Mouse (Mus musculus): Measurements from ENCODE around the gene Rbfox1.

- TF ChIP-seq POLR2A (IDR thresholded peaks at IDR 0.05; ENCODE audit: control insufficient read depth, extremely low read depth, insufficient read depth, low read length, poor library complexity) (no peak), CTCF (IDR thresholded peaks at IDR 0.05; ENCODE audit: borderline replicate concordance, control insufficient read depth, extremely low read depth, insufficient read depth, low read length, poor library complexity) (no peak)
Observed at GRCm38 (mm10) chr16:7207599-7207998, 1322.4 kb downstream of the Rbfox1 start.

Data from thymus, adult 2 months (tissue).